Mouse (Mus musculus) hindbrain, embryonic 15.5 days (tissue): Measurements from ENCODE around the gene Myh9. TPM values are rescaled to one million over a fixed set of nuclear protein-coding genes. Genes with fewer than 3 reads are reported as not detected.

ENCODE experiments used
- ATAC-seq: fragments of 200-750 bp; cut with Nextera tagmentation; 2 replicates; pipeline ENCODE4 v1.8.0; 2017; ENCODE audit warnings: low read depth, moderate number of reproducible peaks, moderate TSS enrichment; ENCODE audit not compliant: low FRiP score
- H3K27ac ChIP-seq: fragments of 300-500 bp; sonication (generic); replicated peaks from 2 replicates; pipeline ENCODE4 v1.5.1; 2015; ENCODE audit warnings: mild to moderate bottlenecking, inconsistent platforms
- H3K27me3 ChIP-seq: fragments of 300-500 bp; sonication (generic); 2 replicates; pipeline ENCODE4 v1.6.1; 2015; ENCODE audit warnings: control low read depth, inconsistent platforms
- H3K36me3 ChIP-seq: fragments of 300-500 bp; sonication (generic); 2 replicates; pipeline ENCODE4 v1.6.1; 2015; ENCODE audit warnings: control low read depth, inconsistent platforms
- H3K4me1 ChIP-seq: fragments of 300-500 bp; sonication (generic); replicated peaks from 2 replicates; pipeline ENCODE4 v1.6.1; 2015; ENCODE audit warnings: control low read depth, inconsistent platforms
- H3K4me2 ChIP-seq: fragments of 300-500 bp; sonication (generic); 2 replicates; pipeline ENCODE4 v1.6.1; 2015; ENCODE audit warnings: moderate library complexity, mild to moderate bottlenecking, inconsistent platforms
- H3K4me3 ChIP-seq: fragments of 300-500 bp; sonication (generic); 2 replicates; pipeline ENCODE4 v1.5.1; 2015; ENCODE audit warnings: mild to moderate bottlenecking, inconsistent platforms
- H3K9ac ChIP-seq: fragments of 300-500 bp; sonication (generic); 2 replicates; pipeline ENCODE4 v1.6.1; 2015; ENCODE audit warnings: inconsistent platforms
- H3K9me3 ChIP-seq: fragments of 300-500 bp; sonication (generic); 2 replicates; pipeline ENCODE4 v1.6.1; 2016; ENCODE audit warnings: control low read depth, inconsistent platforms
- WGBS: fragments of 180-500 bp; shearing (Covaris S2); methylation state at CpG from one replicate; pipeline ENCODE4 v1.1.7; 2015; 5-methylcytosine and 5-hydroxymethylcytosine counted together
- polyA plus RNA-seq: library from polyadenylated mRNA; unstranded; fragments of >200 nt; fragmentation: Nextera tagmentation; extraction: Ambion mirVana; gene quantifications from 2 replicates; pipeline ENCODE4 v1.2.1, GENCODE M21; 2015

Gene Myh9
- polyA plus RNA-seq, 1 experiment from 2014 or later: 11.8 TPM

- Histone ChIP-seq H3K4me1 (no peaks in the 10 kb centered on the region), H3K9me3 (no peaks in the 10 kb centered on the region), H3K27me3 (no peaks in the 10 kb centered on the region), H3K4me3 (no peak overlapping the region), H3K4me2 (no peak overlapping the region), H3K27ac (no peak overlapping the region), H3K36me3 (peaks cover 61% of the 10 kb centered on the region), H3K9ac (no peak overlapping the region)
- no peak for ATAC-seq
- 84% methylated on average over 22 of the region's 22 CpGs for WGBS
These were observed 57.7 kb downstream of the Myh9 start for GRCm38 (mm10) chr15:77784039-77784824.

- Histone ChIP-seq H3K4me1 (no peaks in the 10 kb centered on the region), H3K36me3 (peaks cover 53% of the 10 kb centered on the region), H3K4me2 (no peak overlapping the region), H3K9me3 (no peaks in the 10 kb centered on the region), H3K27ac (no peak overlapping the region), H3K4me3 (no peak overlapping the region), H3K27me3 (no peaks in the 10 kb centered on the region), H3K9ac (no peak overlapping the region)
- WGBS: 90% methylated on average over 11 of the region's 11 CpGs
- no peak for ATAC-seq
These were observed 59.4 kb downstream of the Myh9 start for GRCm38 (mm10) chr15:77782449-77783014.

GRCm38 (mm10) chr15:77775186-77775963, 66.6 kb downstream of the Myh9 start:
- no peak overlapping the region for H3K9ac ChIP-seq
- 69% methylated on average over 20 of the region's 20 CpGs for WGBS
- no peak for ATAC-seq
- H3K4me2 ChIP-seq: no peak overlapping the region
- no peaks in the 10 kb centered on the region for H3K4me1 ChIP-seq
- H3K27ac ChIP-seq: no peak overlapping the region
- no peaks in the 10 kb centered on the region for H3K27me3 ChIP-seq
- no peaks in the 10 kb centered on the region for H3K9me3 ChIP-seq
- H3K36me3 ChIP-seq: peaks cover 61% of the 10 kb centered on the region
- H3K4me3 ChIP-seq: no peak overlapping the region

DNA sequence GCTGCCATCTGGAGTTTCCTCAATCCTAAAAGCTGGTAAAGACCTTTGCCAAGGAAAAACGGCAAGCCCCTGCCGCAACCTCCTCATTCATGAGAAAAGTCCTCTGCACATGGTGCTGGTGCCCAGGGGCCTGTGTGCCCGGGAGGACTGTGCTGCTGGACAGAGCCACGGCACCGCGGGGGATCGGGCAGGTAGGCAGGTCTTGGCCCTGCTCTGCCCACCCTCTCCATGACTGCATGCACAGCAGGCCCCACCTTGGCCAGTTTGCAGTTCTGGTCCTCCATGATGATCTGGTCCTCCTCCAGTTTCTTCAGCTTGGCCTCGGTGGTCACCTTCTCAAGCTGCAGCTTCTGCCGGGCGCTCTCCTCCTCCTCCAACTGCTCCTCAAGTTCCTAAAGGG, 67.7 kb downstream of the Myh9 start:
- no peak overlapping the region for H3K9ac ChIP-seq
- H3K27ac ChIP-seq: no peak overlapping the region
- no peak for ATAC-seq
- H3K4me1 ChIP-seq: no peaks in the 10 kb centered on the region
- 96% methylated on average over 10 of the region's 10 CpGs for WGBS
- no peaks in the 10 kb centered on the region for H3K9me3 ChIP-seq
- peaks cover 68% of the 10 kb centered on the region for H3K36me3 ChIP-seq
- H3K27me3 ChIP-seq: no peaks in the 10 kb centered on the region
- H3K4me2 ChIP-seq: no peak overlapping the region
- H3K4me3 ChIP-seq: no peak overlapping the region

DNA sequence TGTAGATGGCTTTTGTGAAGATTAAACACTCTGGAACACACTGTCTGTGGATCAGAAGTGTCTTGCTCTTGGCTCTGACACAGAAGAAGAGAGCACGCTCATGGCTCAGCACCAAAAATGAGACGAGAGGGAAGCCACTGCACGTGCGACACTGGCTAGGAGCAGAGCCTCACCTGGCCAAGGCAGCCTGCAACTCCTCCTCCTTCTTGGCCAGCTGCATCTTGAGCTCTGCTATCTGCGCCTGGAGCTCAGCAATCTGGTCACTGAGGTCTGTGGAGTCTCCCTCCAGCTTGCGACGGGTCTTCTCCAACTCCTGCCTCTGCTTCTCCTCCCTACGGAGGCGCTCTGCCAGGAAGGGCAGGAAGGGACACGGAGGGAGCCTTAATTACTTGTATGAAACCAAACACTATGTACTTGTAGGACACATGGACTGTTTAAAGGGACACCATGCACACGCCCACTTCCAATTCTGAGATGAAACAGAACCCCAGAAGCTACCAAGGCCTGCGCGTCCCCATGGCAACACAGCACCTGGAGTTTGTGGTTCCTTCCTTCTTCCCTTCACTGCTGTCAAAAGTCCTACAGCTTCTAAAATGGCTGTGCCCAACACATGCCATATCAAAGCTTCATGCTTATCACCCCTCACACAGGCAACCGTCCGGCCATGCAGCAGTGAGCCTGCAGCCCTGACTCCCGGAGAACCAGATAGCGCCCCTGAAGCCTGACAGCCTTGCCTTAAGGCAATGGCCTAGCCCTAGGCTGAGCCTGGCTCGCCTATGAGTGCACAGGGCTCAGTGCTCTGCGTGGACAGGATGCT, 68.7 kb downstream of the Myh9 start:
- no peaks in the 10 kb centered on the region for H3K27me3 ChIP-seq
- no peak overlapping the region for H3K4me2 ChIP-seq
- H3K9ac ChIP-seq: no peak overlapping the region
- 97% methylated on average over 19 of the region's 19 CpGs for WGBS
- no peaks in the 10 kb centered on the region for H3K9me3 ChIP-seq
- ATAC-seq: no peak
- no peak overlapping the region for H3K27ac ChIP-seq
- H3K4me1 ChIP-seq: no peaks in the 10 kb centered on the region
- H3K36me3 ChIP-seq: peaks cover 78% of the 10 kb centered on the region
- no peak overlapping the region for H3K4me3 ChIP-seq

DNA sequence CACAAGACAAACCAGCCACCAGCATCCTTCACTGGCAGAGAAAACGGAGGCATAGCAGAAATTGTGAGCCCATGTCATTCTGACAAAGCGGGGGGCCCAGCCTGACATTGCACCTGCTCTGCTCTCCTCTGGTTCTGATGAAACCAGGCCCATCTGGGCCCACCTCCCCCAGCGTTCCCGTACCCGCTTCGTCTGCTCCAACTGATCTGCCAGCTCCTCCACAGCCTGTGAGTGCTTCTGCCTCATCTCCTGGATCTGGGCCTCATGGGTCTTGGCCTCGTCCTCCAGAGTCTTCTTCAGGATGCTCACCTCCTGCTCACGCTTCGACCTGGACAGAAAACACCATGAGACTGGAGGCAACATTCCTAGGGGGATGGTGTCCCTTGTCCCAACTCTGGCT, 71.0 kb downstream of the Myh9 start:
- Histone ChIP-seq H3K27ac (no peak overlapping the region), H3K4me2 (no peak overlapping the region), H3K4me3 (no peak overlapping the region), H3K9ac (no peak overlapping the region), H3K9me3 (no peaks in the 10 kb centered on the region), H3K4me1 (no peaks in the 10 kb centered on the region), H3K36me3 (peaks cover 86% of the 10 kb centered on the region), H3K27me3 (no peaks in the 10 kb centered on the region)
- ATAC-seq: no peak
- 98% methylated on average over 9 of the region's 9 CpGs for WGBS

GRCm38 (mm10) chr15:77770341-77770740, 71.6 kb downstream of the Myh9 start:
- Histone ChIP-seq H3K36me3 (peaks cover 89% of the 10 kb centered on the region), H3K9me3 (no peaks in the 10 kb centered on the region), H3K9ac (no peak overlapping the region), H3K27me3 (no peaks in the 10 kb centered on the region), H3K4me1 (no peaks in the 10 kb centered on the region), H3K27ac (no peak overlapping the region), H3K4me3 (no peak overlapping the region), H3K4me2 (no peak overlapping the region)
- 95% methylated on average over 5 of the region's 5 CpGs for WGBS
- no peak for ATAC-seq

DNA sequence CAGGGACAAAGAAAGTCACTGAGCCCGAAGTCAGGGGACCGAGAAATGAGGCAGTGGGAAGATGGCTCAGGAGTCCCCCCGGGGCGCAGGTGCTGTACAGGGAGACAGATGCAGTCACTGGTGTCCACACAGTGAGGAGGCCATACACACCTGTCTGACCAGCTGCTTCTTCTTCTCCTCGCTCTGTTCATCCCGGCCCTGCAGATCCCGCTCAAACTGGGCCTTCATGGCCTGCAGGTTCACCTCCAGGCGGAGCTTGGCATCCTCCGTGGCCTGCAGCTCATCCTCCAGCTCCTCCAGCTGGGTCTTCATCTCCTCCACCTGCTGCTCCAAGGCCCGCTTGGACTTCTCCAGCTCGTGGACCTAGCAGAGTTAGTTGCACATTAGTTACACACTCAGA, 75.0 kb downstream of the Myh9 start:
- Histone ChIP-seq H3K27ac (no peak overlapping the region), H3K4me2 (no peak overlapping the region), H3K27me3 (no peaks in the 10 kb centered on the region), H3K4me1 (no peaks in the 10 kb centered on the region), H3K9ac (no peak overlapping the region), H3K4me3 (no peak overlapping the region), H3K36me3 (peaks cover 92% of the 10 kb centered on the region), H3K9me3 (no peaks in the 10 kb centered on the region)
- WGBS: 94% methylated on average over 11 of the region's 11 CpGs
- ATAC-seq: no peak

GRCm38 (mm10) chr15:77765484-77766093, 76.4 kb downstream of the Myh9 start:
- no peak overlapping the region for H3K9ac ChIP-seq
- H3K9me3 ChIP-seq: no peaks in the 10 kb centered on the region
- H3K4me3 ChIP-seq: no peak overlapping the region
- no peak overlapping the region for H3K27ac ChIP-seq
- H3K27me3 ChIP-seq: no peaks in the 10 kb centered on the region
- H3K36me3 ChIP-seq: peaks cover 84% of the 10 kb centered on the region
- H3K4me2 ChIP-seq: no peak overlapping the region
- WGBS: 92% methylated on average over 16 of the region's 16 CpGs
- no peaks in the 10 kb centered on the region for H3K4me1 ChIP-seq
- no peak for ATAC-seq

GRCm38 (mm10) chr15:77764391-77765006, 77.5 kb downstream of the Myh9 start:
- no peaks in the 10 kb centered on the region for H3K27me3 ChIP-seq
- no peaks in the 10 kb centered on the region for H3K9me3 ChIP-seq
- no peak overlapping the region for H3K9ac ChIP-seq
- H3K4me3 ChIP-seq: no peak overlapping the region
- H3K4me2 ChIP-seq: no peak overlapping the region
- no peak for ATAC-seq
- 76% methylated on average over 13 of the region's 13 CpGs for WGBS
- peaks cover 76% of the 10 kb centered on the region for H3K36me3 ChIP-seq
- H3K4me1 ChIP-seq: no peaks in the 10 kb centered on the region
- no peak overlapping the region for H3K27ac ChIP-seq

DNA sequence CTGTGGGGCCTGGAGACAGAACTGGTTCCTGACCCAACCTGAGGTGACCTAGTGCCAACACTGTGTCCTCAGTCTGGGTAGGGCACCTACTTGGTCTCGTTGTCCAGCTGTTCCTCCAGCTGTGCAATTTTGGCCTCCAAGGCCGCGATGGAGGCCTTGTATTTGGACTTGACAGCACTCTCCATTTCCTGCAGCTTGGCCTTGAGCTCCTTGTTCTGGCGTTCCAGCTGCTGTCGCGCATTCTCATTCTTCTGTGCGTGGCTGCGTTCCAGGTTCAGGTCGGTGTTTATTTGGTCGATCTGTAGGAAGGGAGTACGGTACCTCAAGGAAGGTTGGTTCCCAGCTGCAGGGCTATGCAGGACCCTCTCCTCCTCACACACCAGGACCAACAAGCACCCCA, 78.3 kb downstream of the Myh9 start:
- H3K9me3 ChIP-seq: no peaks in the 10 kb centered on the region
- WGBS: 90% methylated on average over 11 of the region's 11 CpGs
- no peak overlapping the region for H3K9ac ChIP-seq
- H3K4me3 ChIP-seq: no peak overlapping the region
- no peaks in the 10 kb centered on the region for H3K4me1 ChIP-seq
- H3K4me2 ChIP-seq: no peak overlapping the region
- no peak overlapping the region for H3K27ac ChIP-seq
- H3K36me3 ChIP-seq: peaks cover 68% of the 10 kb centered on the region
- ATAC-seq: no peak
- no peaks in the 10 kb centered on the region for H3K27me3 ChIP-seq
